Mouse (Mus musculus) layer of hippocampus, adult 2 months (tissue): ENCODE measurements at regions not wholly inside any gene's neighbourhood (a gene's known extent, or its start where the extent isn't known, plus 50 kb on each side); places are given as distances from the start of the nearest gene placed in this dataset.

Experiments
- DNase-seq, 2 experiments: peaks; one replicate each; pipeline ENCODE4 v3.0.0; 2022; ENCODE audit warnings: low spot score in 2 of 2
- H3K27ac ChIP-seq: fragments of 200-600 bp; 2 replicates; pipeline ENCODE4 v1.8.1; 2022
- H3K4me3 ChIP-seq: fragments of 200-600 bp; 2 replicates; pipeline ENCODE4 v1.8.1; 2022; ENCODE audit warnings: mild to moderate bottlenecking
- CTCF ChIP-seq: fragments of 200-600 bp; conservative IDR thresholded peaks from 2 replicates; pipeline ENCODE4 v1.8.1; 2022; ENCODE audit warnings: antibody characterized with exemption, mild to moderate bottlenecking, moderate library complexity

- TF ChIP-seq CTCF = no peak
- no peak overlapping the region for H3K4me3 ChIP-seq
- no peak overlapping the region for H3K27ac ChIP-seq
- DNase-seq = no peak
Observed at GRCm38 (mm10) chrX:115897668-115898067, 551.1 kb upstream of the Cpxcr1 start.

GRCm38 (mm10) chrX:115929461-115929860 is 519.3 kb upstream of the Cpxcr1 start:
- DNase-seq = no peak
- H3K27ac ChIP-seq = no peak overlapping the region
- TF ChIP-seq CTCF = peak; percentile 41
- H3K4me3 ChIP-seq = no peak overlapping the region
